19 mouse cellular contexts compared by ENCODE assay signal in genomic region chr11:29909330-29909729, GRCm38 (mm10).
A peak's percentile ranks its signal among the peaks of the same experiment; 100 is the strongest.
DNase-seq lines count a peak whose midpoint lies in the region; ATAC-seq lines count a peak whose summit lies in the region.
"Had no signal": no experiment of that assay in that cellular context is flagged by ENCODE, and none has a peak within 500 bp of the region (broad histone marks: within the 10 kb centered on the region; RNA-seq: fewer than 3 reads in every experiment).

No protein-coding gene starts in this region.

- H3K36me3 ChIP-seq in embryonic facial prominence, embryonic 14.5 days (ENCODE audit: control insufficient read depth, insufficient read depth, low read length), result no peaks in the 10 kb centered on the region
- no peaks in the 10 kb centered on the region for H3K36me3 ChIP-seq in embryonic facial prominence, embryonic 10.5 days (replicated peaks)
- H3K36me3 ChIP-seq in neural tube, embryonic 12.5 days, result no peaks in the 10 kb centered on the region
- no peaks in the 10 kb centered on the region for H3K36me3 ChIP-seq in midbrain, embryonic 14.5 days (ENCODE audit: control insufficient read depth, insufficient read depth, low read length)
- no peaks in the 10 kb centered on the region for H3K36me3 ChIP-seq in neural tube, embryonic 15.5 days

- H3K27me3 ChIP-seq in embryonic facial prominence, embryonic 14.5 days (replicated peaks; ENCODE audit: control insufficient read depth, insufficient read depth, low read length), result no peaks in the 10 kb centered on the region
- H3K27me3 ChIP-seq in embryonic facial prominence, embryonic 10.5 days (replicated peaks; ENCODE audit: low read depth, poor library complexity, severe bottlenecking), result no peaks in the 10 kb centered on the region
- H3K27me3 ChIP-seq in neural tube, embryonic 12.5 days (replicated peaks), result no peaks in the 10 kb centered on the region
- no peaks in the 10 kb centered on the region for H3K27me3 ChIP-seq in midbrain, embryonic 14.5 days (ENCODE audit: control insufficient read depth, insufficient read depth, low read length)
- no peaks in the 10 kb centered on the region for H3K27me3 ChIP-seq in neural tube, embryonic 15.5 days (replicated peaks)

- H3K27ac ChIP-seq in embryonic facial prominence, embryonic 14.5 days (replicated peaks; ENCODE audit: low read depth, low read length), result no peak overlapping the region
- H3K27ac ChIP-seq in embryonic facial prominence, embryonic 10.5 days (replicated peaks), result no peak overlapping the region
- no peak overlapping the region for H3K27ac ChIP-seq in neural tube, embryonic 12.5 days
- H3K27ac ChIP-seq in midbrain, embryonic 14.5 days (replicated peaks; ENCODE audit: low read depth, low read length), result no peak overlapping the region
- H3K27ac ChIP-seq in neural tube, embryonic 15.5 days (replicated peaks), result no peak overlapping the region
- H3K27ac ChIP-seq: macrophage had no signal

- H3K4me2 ChIP-seq in embryonic facial prominence, embryonic 14.5 days (ENCODE audit: low read depth, low read length), result no peak overlapping the region
- no peak overlapping the region for H3K4me2 ChIP-seq in neural tube, embryonic 12.5 days (replicated peaks)
- H3K4me2 ChIP-seq in midbrain, embryonic 14.5 days (ENCODE audit: low read length), result no peak overlapping the region
- H3K4me2 ChIP-seq in neural tube, embryonic 15.5 days, result no peak overlapping the region

- H3K4me3 ChIP-seq in embryonic facial prominence, embryonic 14.5 days (ENCODE audit: low read depth, low read length), result no peak overlapping the region
- H3K4me3 ChIP-seq in embryonic facial prominence, embryonic 10.5 days, result no peak overlapping the region
- no peak overlapping the region for H3K4me3 ChIP-seq in neural tube, embryonic 12.5 days
- no peak overlapping the region for H3K4me3 ChIP-seq in midbrain, embryonic 14.5 days (replicated peaks; ENCODE audit: low read depth, low read length)
- no peak overlapping the region for H3K4me3 ChIP-seq in neural tube, embryonic 15.5 days (replicated peaks)
- H3K4me3 ChIP-seq: erythroblast, embryonic 14.5 days had no signal

- no peak overlapping the region for H3K9ac ChIP-seq in embryonic facial prominence, embryonic 14.5 days (ENCODE audit: low read depth, low read length)
- no peak overlapping the region for H3K9ac ChIP-seq in neural tube, embryonic 12.5 days
- H3K9ac ChIP-seq in midbrain, embryonic 14.5 days (replicated peaks; ENCODE audit: low read length), result no peak overlapping the region
- no peak overlapping the region for H3K9ac ChIP-seq in neural tube, embryonic 15.5 days (replicated peaks)

- DNase-seq in embryonic facial prominence, embryonic 14.5 days (ENCODE audit: low spot score), result no peak
- no peak for DNase-seq in embryonic facial prominence, embryonic 10.5 days (ENCODE audit: low spot score)
- DNase-seq in neural tube, embryonic 10.5 days (ENCODE audit: extremely low spot score, low spot score), result no peak
- peak; percentile 30 for DNase-seq in midbrain, embryonic 14.5 days
- DNase-seq in embryo, embryonic 10.5 days (ENCODE audit: low spot score), result no peak
- DNase-seq in heart, adult 18-20 months, result no peak
- DNase-seq: adrenal gland, postnatal 10 days; cerebellum, adult 2 months; cerebellum, postnatal 36 days; gastrocnemius, postnatal 36 days; kidney, adult 2 months; kidney, postnatal 10 days; thymus, postnatal 14 days had no signal

- H3K4me1 ChIP-seq in embryonic facial prominence, embryonic 14.5 days (ENCODE audit: control insufficient read depth, insufficient read depth, low read length), result no peaks in the 10 kb centered on the region
- H3K4me1 ChIP-seq in embryonic facial prominence, embryonic 10.5 days, result no peaks in the 10 kb centered on the region
- no peaks in the 10 kb centered on the region for H3K4me1 ChIP-seq in neural tube, embryonic 12.5 days
- H3K4me1 ChIP-seq in midbrain, embryonic 14.5 days (ENCODE audit: control insufficient read depth, insufficient read depth, low read length), result peaks cover 6% of the 10 kb centered on the region; the same call in 1 of the 2 replicates
- H3K4me1 ChIP-seq in neural tube, embryonic 15.5 days, result no peaks in the 10 kb centered on the region

- no peaks in the 10 kb centered on the region for H3K9me3 ChIP-seq in embryonic facial prominence, embryonic 14.5 days (ENCODE audit: control insufficient read depth, low read length)
- H3K9me3 ChIP-seq in embryonic facial prominence, embryonic 10.5 days, result no peaks in the 10 kb centered on the region
- no peaks in the 10 kb centered on the region for H3K9me3 ChIP-seq in neural tube, embryonic 12.5 days
- no peaks in the 10 kb centered on the region for H3K9me3 ChIP-seq in midbrain, embryonic 14.5 days (ENCODE audit: control insufficient read depth, low read length)
- H3K9me3 ChIP-seq in neural tube, embryonic 15.5 days (replicated peaks), result no peaks in the 10 kb centered on the region

- ATAC-seq in embryonic facial prominence, embryonic 14.5 days (ENCODE audit: low read depth), result peak; percentile 57; the same call in 1 of the 2 replicates
- peak; percentile 68 for ATAC-seq in neural tube, embryonic 12.5 days (ENCODE audit: low FRiP score, low read depth)
- ATAC-seq in midbrain, embryonic 14.5 days (ENCODE audit: low FRiP score, low TSS enrichment), result no peak
- peak; percentile 63 for ATAC-seq in neural tube, embryonic 15.5 days (ENCODE audit: low FRiP score)
- ATAC-seq: inflammation-experienced regulatory T-cells, adult 6 months; lung, postnatal 0 days had no signal
